Mouse (Mus musculus) brain, embryonic 14.5 days (tissue): Measurements from ENCODE around the gene Haus3.

ENCODE experiments used
- CTCF ChIP-seq: fragments of 200-500 bp; IDR thresholded peaks from 2 replicates; pipeline ENCODE4 v1.5.1; 2012; ENCODE audit warnings: inconsistent platforms, mild to moderate bottlenecking, moderate library complexity, borderline replicate concordance; ENCODE audit not compliant: insufficient read depth, insufficient read length; ENCODE audit errors: extremely low read depth
- POLR2A ChIP-seq: fragments of 200-500 bp; IDR thresholded peaks from 2 replicates; pipeline ENCODE4 v1.6.1; 2012; ENCODE audit warnings: mild to moderate bottlenecking, inconsistent platforms, borderline replicate concordance; ENCODE audit not compliant: poor library complexity, insufficient read depth, insufficient read length, severe bottlenecking; ENCODE audit errors: extremely low read depth

- TF ChIP-seq POLR2A (no peak), CTCF (no peak)
Observed at GRCm38 (mm10) chr5:34183976-34184375, 14.6 kb upstream of the Haus3 start.
